Mouse (Mus musculus): ENCODE measurements at regions not wholly inside any gene's neighbourhood (a gene's known extent, or its start where the extent isn't known, plus 50 kb on each side); places are given as distances from the start of the nearest gene placed in this dataset.

GRCm38 (mm10) chr9:112014796-112015195, 220.9 kb downstream of the Arpp21 start:
- in situ Hi-C loops (cut with MboI, MseI), result no loop called here

GRCm38 (mm10) chr9:111994401-111994800, 241.3 kb downstream of the Arpp21 start:
- in situ Hi-C loops (cut with MboI, MseI), result no loop called here

GRCm38 (mm10) chr9:111993844-111994243, 241.9 kb downstream of the Arpp21 start:
- in situ Hi-C loops (cut with MboI, MseI), result no loop called here

GRCm38 (mm10) chr9:111990060-111990459, 245.7 kb downstream of the Arpp21 start:
- in situ Hi-C loops (cut with MboI, MseI), result no loop called here

GRCm38 (mm10) chr9:111963405-111964037, 272.2 kb downstream of the Arpp21 start:
- in situ Hi-C loops (cut with MboI, MseI), result loop anchor here (10.0 kb wide), 1 partner anchor 1341 kb away; no protein-coding TSS in a partner anchor

- in situ Hi-C loops (cut with MboI, MseI), result no loop called here
These were observed 267.7 kb upstream of the Stac start for GRCm38 (mm10) chr9:111957799-111958198.

GRCm38 (mm10) chr9:111939271-111940067, 249.3 kb upstream of the Stac start:
- in situ Hi-C loops (cut with MboI, MseI), result no loop called here

- in situ Hi-C loops (cut with MboI, MseI), result no loop called here
These were observed 242.3 kb upstream of the Stac start for GRCm38 (mm10) chr9:111932455-111932854.

- in situ Hi-C loops (cut with MboI, MseI), result loop anchor here (5.0 kb wide), 2 partner anchors 371 to 426 kb away; no protein-coding TSS in a partner anchor
These were observed 228.3 kb upstream of the Stac start for GRCm38 (mm10) chr9:111918275-111918940.

GRCm38 (mm10) chr9:111916684-111917535, 226.8 kb upstream of the Stac start:
- in situ Hi-C loops (cut with MboI, MseI), result loop anchor here (5.0 kb wide), 2 partner anchors 370 to 425 kb away; no protein-coding TSS in a partner anchor

GRCm38 (mm10) chr9:111908806-111909205, 218.7 kb upstream of the Stac start:
- in situ Hi-C loops (cut with MboI, MseI), result no loop called here

- in situ Hi-C loops (cut with MboI, MseI), result no loop called here
These were observed 210.0 kb upstream of the Stac start for GRCm38 (mm10) chr9:111900196-111900595.

GRCm38 (mm10) chr9:111897626-111898025, 207.5 kb upstream of the Stac start:
- in situ Hi-C loops (cut with MboI, MseI), result no loop called here

- in situ Hi-C loops (cut with MboI, MseI), result no loop called here
These were observed 189.6 kb upstream of the Stac start for GRCm38 (mm10) chr9:111879710-111880109.

GRCm38 (mm10) chr9:111876846-111877245, 186.7 kb upstream of the Stac start:
- in situ Hi-C loops (cut with MboI, MseI), result no loop called here

- in situ Hi-C loops (cut with MboI, MseI), result no loop called here
These were observed 180.3 kb upstream of the Stac start for GRCm38 (mm10) chr9:111870466-111870865.

- in situ Hi-C loops (cut with MboI, MseI), result no loop called here
These were observed 179.7 kb upstream of the Stac start for GRCm38 (mm10) chr9:111869801-111870382.

- in situ Hi-C loops (cut with MboI, MseI), result no loop called here
These were observed 167.9 kb upstream of the Stac start for GRCm38 (mm10) chr9:111858051-111858450.

GRCm38 (mm10) chr9:111854976-111855375, 164.8 kb upstream of the Stac start:
- in situ Hi-C loops (cut with MboI, MseI), result no loop called here

GRCm38 (mm10) chr9:111846366-111846765, 156.2 kb upstream of the Stac start:
- in situ Hi-C loops (cut with MboI, MseI), result no loop called here

- in situ Hi-C loops (cut with MboI, MseI), result no loop called here
These were observed 151.0 kb upstream of the Stac start for GRCm38 (mm10) chr9:111841151-111841550.
